Mouse (Mus musculus) midbrain, embryonic 13.5 days (tissue): Measurements from ENCODE around the gene Snai3. TPM values are rescaled to one million over a fixed set of nuclear protein-coding genes. Genes with fewer than 3 reads are reported as not detected.
A peak's percentile ranks its signal among the peaks of the same experiment; 100 is the strongest.

Source experiments
- ATAC-seq: fragments of 200-750 bp; cut with Nextera tagmentation; 2 replicates; pipeline ENCODE4 v1.8.0; 2017; ENCODE audit warnings: mild to moderate bottlenecking, moderate TSS enrichment, moderate library complexity
- H3K27ac ChIP-seq: fragments of 300-500 bp; sonication (generic); 2 replicates; pipeline ENCODE4 v1.5.1; 2015; ENCODE audit warnings: inconsistent platforms, mild to moderate bottlenecking, moderate library complexity
- H3K27me3 ChIP-seq: fragments of 300-500 bp; sonication (generic); 2 replicates; pipeline ENCODE4 v1.6.1; 2015; ENCODE audit warnings: mild to moderate bottlenecking, inconsistent platforms
- H3K36me3 ChIP-seq: fragments of 300-500 bp; sonication (generic); 2 replicates; pipeline ENCODE4 v1.6.1; 2015; ENCODE audit warnings: mild to moderate bottlenecking, inconsistent platforms
- H3K4me1 ChIP-seq: fragments of 300-500 bp; sonication (generic); replicated peaks from 2 replicates; pipeline ENCODE4 v1.6.1; 2015; ENCODE audit warnings: inconsistent platforms
- H3K4me2 ChIP-seq: fragments of 300-500 bp; sonication (generic); replicated peaks from 2 replicates; pipeline ENCODE4 v1.6.1; 2015; ENCODE audit warnings: moderate library complexity, mild to moderate bottlenecking, inconsistent platforms
- H3K4me3 ChIP-seq: fragments of 300-500 bp; sonication (generic); replicated peaks from 2 replicates; pipeline ENCODE4 v1.5.1; 2015; ENCODE audit warnings: mild to moderate bottlenecking, inconsistent platforms
- H3K9ac ChIP-seq: fragments of 300-500 bp; sonication (generic); replicated peaks from 2 replicates; pipeline ENCODE4 v1.6.1; 2015; ENCODE audit warnings: mild to moderate bottlenecking, inconsistent platforms
- H3K9me3 ChIP-seq: fragments of 300-500 bp; sonication (generic); 2 replicates; pipeline ENCODE4 v1.6.1; 2016; ENCODE audit warnings: mild to moderate bottlenecking, inconsistent platforms
- WGBS: fragments of 180-500 bp; shearing (Covaris S2); methylation state at CpG from one replicate; pipeline ENCODE4 v1.1.7; 2015; 5-methylcytosine and 5-hydroxymethylcytosine counted together
- polyA plus RNA-seq: library from polyadenylated mRNA; unstranded; fragments of >200 nt; fragmentation: Nextera tagmentation; extraction: Ambion mirVana; gene quantifications from 2 replicates; pipeline ENCODE4 v1.2.1, GENCODE M21; 2015

The Snai3 gene
- polyA plus RNA-seq, 1 experiment from 2014 or later = not detected

DNA sequence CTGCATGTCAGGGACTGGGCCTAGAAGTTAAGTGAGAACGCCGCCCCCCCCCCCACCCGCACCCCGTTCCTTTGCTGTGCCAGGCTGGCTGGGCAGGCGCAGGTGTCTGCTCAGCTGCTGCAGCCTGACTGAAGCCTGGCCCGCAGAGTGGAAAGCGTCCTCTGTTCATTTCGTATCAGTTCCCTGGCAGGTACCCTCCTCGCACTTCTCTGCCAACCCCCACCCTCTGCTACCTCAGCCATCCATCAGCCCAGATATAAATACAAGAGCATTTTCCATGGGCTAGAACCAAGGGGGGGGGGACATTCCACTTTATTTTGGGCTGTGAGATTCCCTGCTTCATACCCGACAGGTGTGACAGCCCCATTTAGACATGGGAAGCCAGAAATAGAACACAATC, 8.4 kb downstream of the Snai3 start:
- Histone ChIP-seq H3K4me3 (no peak overlapping the region), H3K9ac (no peak overlapping the region), H3K4me2 (no peak overlapping the region), H3K4me1 (no peaks in the 10 kb centered on the region), H3K27me3 (peaks cover 15% of the 10 kb centered on the region; the same call in 1 of the 2 replicates), H3K9me3 (no peaks in the 10 kb centered on the region), H3K36me3 (no peaks in the 10 kb centered on the region), H3K27ac (no peak overlapping the region)
- WGBS = 91% methylated on average over 10 of the region's 10 CpGs
- ATAC-seq = no peak

GRCm38 (mm10) chr8:122451161-122451703, 9.3 kb downstream of the Snai3 start:
- Histone ChIP-seq H3K9me3 (no peaks in the 10 kb centered on the region), H3K9ac (no peak overlapping the region), H3K27ac (no peak overlapping the region), H3K4me2 (no peak overlapping the region), H3K4me1 (peaks cover 4% of the 10 kb centered on the region; the same call in 1 of the 2 replicates), H3K36me3 (no peaks in the 10 kb centered on the region), H3K4me3 (no peak overlapping the region), H3K27me3 (peaks cover 10% of the 10 kb centered on the region; the same call in 1 of the 2 replicates)
- ATAC-seq = no peak
- 86% methylated on average over 7 of the region's 7 CpGs for WGBS

- Histone ChIP-seq H3K9me3 (no peaks in the 10 kb centered on the region), H3K27me3 (no peaks in the 10 kb centered on the region), H3K27ac (peak overlapping the region; percentile 96; the same call in 1 of the 2 replicates), H3K9ac (0 out of 2 replicates have a peak overlapping the region, but pooled peaks have one; percentile 19), H3K4me1 (peaks cover 38% of the 10 kb centered on the region), H3K36me3 (no peaks in the 10 kb centered on the region), H3K4me2 (peak overlapping the region; percentile 94), H3K4me3 (peak overlapping the region; percentile 75)
- 60% methylated on average over 3 of the region's 3 CpGs for WGBS
- ATAC-seq = no peak
These were observed 15.3 kb downstream of the Snai3 start for GRCm38 (mm10) chr8:122445203-122445602.

DNA sequence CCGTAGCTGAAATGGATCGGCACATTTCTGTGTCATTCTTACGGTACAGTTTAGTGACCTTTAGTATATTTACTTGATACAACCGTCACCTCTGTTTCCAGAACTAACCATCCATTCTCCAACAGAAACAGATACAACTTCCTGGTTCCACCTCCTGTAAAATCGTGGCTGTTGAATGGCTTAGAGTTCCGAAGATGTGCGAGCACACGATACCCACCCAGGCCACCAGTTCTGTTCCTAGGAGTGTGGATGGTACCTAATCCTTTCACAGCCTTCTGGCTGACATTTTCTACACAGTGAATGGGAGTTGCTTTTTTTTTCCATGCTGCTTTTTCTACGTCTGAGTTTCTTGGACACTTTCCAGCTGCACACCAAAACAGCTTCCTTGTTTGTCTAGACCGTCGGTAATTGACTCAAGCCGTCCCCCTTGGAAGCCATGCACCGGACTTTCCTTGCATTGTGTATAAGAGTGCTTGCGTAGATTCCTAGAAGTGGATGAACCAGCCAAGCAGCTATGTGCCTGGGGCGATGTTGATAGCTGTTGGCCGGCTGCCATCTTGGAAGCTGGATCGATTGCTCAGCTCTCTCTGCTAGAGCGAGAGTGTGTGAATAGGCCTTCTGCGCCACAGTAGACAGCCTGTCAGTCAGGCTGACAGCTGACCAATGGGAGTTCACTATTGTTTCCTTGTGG, 16.3 kb downstream of the Snai3 start:
- peak overlapping the region; percentile 94 for H3K4me2 ChIP-seq
- peaks cover 9% of the 10 kb centered on the region for H3K36me3 ChIP-seq
- peak; percentile 41 for ATAC-seq
- H3K4me1 ChIP-seq = peaks cover 38% of the 10 kb centered on the region
- H3K9ac ChIP-seq = peak overlapping the region; percentile 80
- no peaks in the 10 kb centered on the region for H3K27me3 ChIP-seq
- 16% methylated on average over 19 of the region's 19 CpGs for WGBS
- peak overlapping the region; percentile 96 for H3K27ac ChIP-seq
- H3K4me3 ChIP-seq = peak overlapping the region; percentile 75
- no peaks in the 10 kb centered on the region for H3K9me3 ChIP-seq

- under 1% methylated on average over 47 of the region's 47 CpGs for WGBS
- ATAC-seq = peak; percentile 99
- Histone ChIP-seq H3K27ac (peak within 1 kb of the TSS; percentile 96), H3K4me2 (peak within 1 kb of the TSS; percentile 94), H3K36me3 (peaks cover 16% of the 10 kb centered on the region), H3K4me3 (peak within 1 kb of the TSS; percentile 75), H3K9me3 (no peaks in the 10 kb centered on the region), H3K4me1 (peaks cover 38% of the 10 kb centered on the region), H3K27me3 (no peaks in the 10 kb centered on the region), H3K9ac (peak within 1 kb of the TSS; percentile 84)
These were observed 17.1 kb downstream of the Snai3 start, which contains the start of gene Mvd for GRCm38 (mm10) chr8:122443262-122444006. Gene Mvd (minus strand): TSS chr8:122443422.

DNA sequence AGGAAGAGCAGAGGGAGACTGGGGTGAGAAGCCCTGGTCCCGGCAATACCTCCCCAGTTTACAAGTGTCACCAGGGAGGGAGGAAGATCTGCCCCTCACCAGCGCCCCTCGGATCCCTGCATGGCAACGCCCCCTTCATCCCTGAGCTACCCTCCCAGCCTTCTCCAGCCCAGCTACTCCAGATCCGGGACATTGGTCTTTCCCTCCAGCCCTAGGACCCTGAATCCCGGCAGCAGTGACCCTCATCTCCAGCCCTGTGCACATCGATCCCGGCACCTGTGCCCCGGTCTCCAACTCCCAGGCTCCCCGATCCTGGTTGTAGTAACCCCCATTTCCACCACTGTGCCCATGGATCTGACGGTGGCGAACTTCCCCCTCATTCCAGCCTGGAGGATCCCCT, 17.8 kb downstream of the Snai3 start:
- under 1% methylated on average over 12 of the region's 12 CpGs for WGBS
- H3K36me3 ChIP-seq = peaks cover 22% of the 10 kb centered on the region
- ATAC-seq = no peak; the same call in 1 of the 2 replicates
- no peaks in the 10 kb centered on the region for H3K9me3 ChIP-seq
- H3K27me3 ChIP-seq = no peaks in the 10 kb centered on the region
- peak overlapping the region; percentile 89 for H3K27ac ChIP-seq
- peak overlapping the region; percentile 84 for H3K9ac ChIP-seq
- peak overlapping the region; percentile 94 for H3K4me2 ChIP-seq
- H3K4me3 ChIP-seq = peak overlapping the region; percentile 75
- peaks cover 38% of the 10 kb centered on the region for H3K4me1 ChIP-seq

- WGBS = 17% methylated on average over 7 of the region's 7 CpGs
- no peak for ATAC-seq
- Histone ChIP-seq H3K4me1 (peaks cover 38% of the 10 kb centered on the region), H3K9ac (peak overlapping the region; percentile 84), H3K27ac (peak overlapping the region; percentile 89; the same call in 1 of the 2 replicates), H3K9me3 (no peaks in the 10 kb centered on the region), H3K27me3 (no peaks in the 10 kb centered on the region), H3K36me3 (peaks cover 27% of the 10 kb centered on the region), H3K4me2 (peak overlapping the region; percentile 94), H3K4me3 (peak overlapping the region; percentile 75)
These were observed 18.2 kb downstream of the Snai3 start for GRCm38 (mm10) chr8:122442356-122442755.

- no peaks in the 10 kb centered on the region for H3K9me3 ChIP-seq
- no peak overlapping the region for H3K4me3 ChIP-seq
- no peak for ATAC-seq
- H3K9ac ChIP-seq = no peak overlapping the region
- WGBS = 96% methylated on average over 1 of the region's 1 CpGs
- peaks cover 37% of the 10 kb centered on the region for H3K36me3 ChIP-seq
- no peak overlapping the region for H3K27ac ChIP-seq
- H3K4me1 ChIP-seq = peaks cover 35% of the 10 kb centered on the region
- H3K4me2 ChIP-seq = no peak overlapping the region
- H3K27me3 ChIP-seq = no peaks in the 10 kb centered on the region
These were observed 19.2 kb downstream of the Snai3 start for GRCm38 (mm10) chr8:122441326-122441725.

GRCm38 (mm10) chr8:122439336-122439735, 21.2 kb downstream of the Snai3 start:
- Histone ChIP-seq H3K4me2 (no peak overlapping the region), H3K27ac (no peak overlapping the region), H3K4me3 (no peak overlapping the region), H3K9ac (no peak overlapping the region), H3K36me3 (peaks cover 57% of the 10 kb centered on the region), H3K9me3 (peaks cover 2% of the 10 kb centered on the region; the same call in 1 of the 2 replicates), H3K4me1 (peaks cover 15% of the 10 kb centered on the region), H3K27me3 (no peaks in the 10 kb centered on the region)
- WGBS = 93% methylated on average over 16 of the region's 16 CpGs
- ATAC-seq = no peak

DNA sequence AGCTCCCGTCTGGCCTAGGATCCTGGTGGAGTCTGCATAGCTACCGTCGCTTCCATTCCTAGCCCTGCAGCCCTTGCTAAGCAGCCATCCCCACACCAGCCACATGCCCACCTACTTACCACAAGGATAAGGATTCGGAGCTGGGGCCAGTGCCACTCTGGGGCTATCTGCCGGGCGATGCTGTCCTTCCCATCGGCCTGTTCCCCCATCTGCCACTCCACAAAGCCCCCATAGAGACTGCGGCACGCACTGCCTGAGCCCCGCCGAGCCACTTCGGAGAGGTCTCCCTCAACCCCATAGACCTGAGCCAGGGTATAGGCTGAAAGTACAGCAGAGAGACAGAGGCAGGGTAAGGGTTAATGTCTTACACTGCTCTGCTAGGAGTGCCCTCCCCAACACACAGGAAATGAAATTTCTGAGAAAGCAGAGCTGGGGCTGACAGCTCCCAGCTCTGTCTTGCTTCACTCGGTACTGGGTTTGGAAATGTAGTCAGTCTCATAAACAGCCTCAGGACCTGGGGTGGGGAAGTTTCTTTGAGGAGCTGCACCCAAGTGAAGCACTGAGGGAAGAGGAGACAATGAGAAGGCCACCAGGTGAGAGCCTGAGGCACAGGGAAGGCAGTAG, 22.7 kb downstream of the Snai3 start:
- Histone ChIP-seq H3K27ac (no peak overlapping the region), H3K4me1 (peaks cover 16% of the 10 kb centered on the region), H3K4me2 (no peak overlapping the region), H3K9me3 (peaks cover 2% of the 10 kb centered on the region; the same call in 1 of the 2 replicates), H3K27me3 (0 out of 2 replicates have a peak, but pooled peaks cover 4% of the 10 kb centered on the region), H3K4me3 (no peak overlapping the region), H3K9ac (0 out of 2 replicates have a peak overlapping the region, but pooled peaks have one; percentile 16), H3K36me3 (peaks cover 69% of the 10 kb centered on the region)
- 93% methylated on average over 13 of the region's 13 CpGs for WGBS
- ATAC-seq = no peak

GRCm38 (mm10) chr8:122436586-122437125, 23.9 kb downstream of the Snai3 start:
- Histone ChIP-seq H3K9ac (no peak overlapping the region), H3K4me1 (peaks cover 16% of the 10 kb centered on the region), H3K27me3 (0 out of 2 replicates have a peak, but pooled peaks cover 10% of the 10 kb centered on the region), H3K27ac (no peak overlapping the region), H3K36me3 (peaks cover 69% of the 10 kb centered on the region), H3K4me2 (no peak overlapping the region), H3K4me3 (no peak overlapping the region), H3K9me3 (peaks cover 2% of the 10 kb centered on the region; the same call in 1 of the 2 replicates)
- 92% methylated on average over 20 of the region's 20 CpGs for WGBS
- ATAC-seq = no peak
